Mouse (Mus musculus) forebrain, postnatal 0 days (tissue): ENCODE results near the gene Olfr98. TPM values are rescaled to one million over a fixed set of nuclear protein-coding genes. Genes with fewer than 3 reads are reported as not detected.

Experiments
- ATAC-seq: fragments of 200-750 bp; cut with Nextera tagmentation; 2 replicates; pipeline ENCODE4 v1.8.0; 2017; ENCODE audit warnings: mild to moderate bottlenecking, moderate library complexity
- DNase-seq: peaks from one replicate; pipeline ENCODE4 v3.0.0-alpha.2; 2015
- H3K27ac ChIP-seq: fragments of 300-500 bp; sonication (generic); 2 replicates; pipeline ENCODE4 v1.5.1; 2014; ENCODE audit warnings: low read depth, mild to moderate bottlenecking, antibody characterized with exemption, low read length, moderate library complexity, mixed read lengths
- H3K27me3 ChIP-seq: fragments of 300-500 bp; sonication (generic); 2 replicates; pipeline ENCODE4 v1.6.1; 2014; ENCODE audit warnings: mild to moderate bottlenecking, low read length, mixed read lengths; ENCODE audit not compliant: insufficient read depth
- H3K36me3 ChIP-seq: fragments of 300-500 bp; sonication (generic); 2 replicates; pipeline ENCODE4 v1.6.1; 2014; ENCODE audit warnings: mild to moderate bottlenecking, moderate library complexity; ENCODE audit not compliant: insufficient read depth
- H3K4me1 ChIP-seq: fragments of 300-500 bp; sonication (generic); 2 replicates; pipeline ENCODE4 v1.6.1; 2014; ENCODE audit warnings: antibody characterized with exemption; ENCODE audit not compliant: insufficient read depth
- H3K4me2 ChIP-seq: fragments of 300-500 bp; sonication (generic); 2 replicates; pipeline ENCODE4 v1.6.1; 2014; ENCODE audit warnings: low read depth, mild to moderate bottlenecking, moderate library complexity
- H3K4me3 ChIP-seq: fragments of 300-500 bp; sonication (generic); 2 replicates; pipeline ENCODE4 v1.5.1; 2014; ENCODE audit warnings: low read depth, low read length, mixed read lengths
- H3K9ac ChIP-seq: fragments of 300-500 bp; sonication (generic); 2 replicates; pipeline ENCODE4 v1.6.1; 2014; ENCODE audit warnings: mild to moderate bottlenecking
- H3K9me3 ChIP-seq: fragments of 300-500 bp; sonication (generic); 2 replicates; pipeline ENCODE4 v1.6.1; 2016; ENCODE audit warnings: low read length
- CTCF ChIP-seq: sonication (generic); IDR thresholded peaks from 2 replicates; pipeline ENCODE4 v1.5.1; 2016; ENCODE audit warnings: antibody characterized with exemption, control low read depth, low read depth
- WGBS: fragments of 180-500 bp; shearing (Covaris S2); extraction: QIAGEN DNeasy Blood & Tissue Kit; methylation state at CpG from one replicate; pipeline ENCODE4 v1.1.7; 2014; 5-methylcytosine and 5-hydroxymethylcytosine counted together
- polyA plus RNA-seq: library from polyadenylated mRNA; unstranded; fragments of >200 nt; fragmentation: Nextera tagmentation; extraction: Ambion mirVana; gene quantifications from 2 replicates; pipeline ENCODE4 v1.2.1, GENCODE M21; 2015
- total RNA-seq: library from RNA; depleted of rRNA; stranded (reverse); fragments of >200 nt; gene quantifications from 2 replicates; pipeline ENCODE4 v1.2.3, GENCODE M21; 2014; rRNA removed

Olfr98 gene
- total RNA-seq (not detected in 2 replicates), polyA plus RNA-seq (not detected in 2 replicates)

- no peak within 1 kb of the TSS for H3K27ac ChIP-seq
- no peak within 1 kb of the TSS for H3K4me3 ChIP-seq
- H3K9me3 ChIP-seq: no peaks in the 10 kb centered on the region
- H3K36me3 ChIP-seq: no peaks in the 10 kb centered on the region
- H3K4me1 ChIP-seq: no peaks in the 10 kb centered on the region
- H3K4me2 ChIP-seq: no peak within 1 kb of the TSS
- WGBS: 70% methylated on average over 1 of the region's 1 CpGs
- no peaks in the 10 kb centered on the region for H3K27me3 ChIP-seq
- ATAC-seq (no peak), DNase-seq (no peak)
- TF ChIP-seq CTCF: no peak
- H3K9ac ChIP-seq: no peak within 1 kb of the TSS
Measured at GRCm38 (mm10) chr17:37263626-37264025, at the start of gene Olfr98. Gene Olfr98, minus strand, starts transcription at chr17:37263749.

DNA sequence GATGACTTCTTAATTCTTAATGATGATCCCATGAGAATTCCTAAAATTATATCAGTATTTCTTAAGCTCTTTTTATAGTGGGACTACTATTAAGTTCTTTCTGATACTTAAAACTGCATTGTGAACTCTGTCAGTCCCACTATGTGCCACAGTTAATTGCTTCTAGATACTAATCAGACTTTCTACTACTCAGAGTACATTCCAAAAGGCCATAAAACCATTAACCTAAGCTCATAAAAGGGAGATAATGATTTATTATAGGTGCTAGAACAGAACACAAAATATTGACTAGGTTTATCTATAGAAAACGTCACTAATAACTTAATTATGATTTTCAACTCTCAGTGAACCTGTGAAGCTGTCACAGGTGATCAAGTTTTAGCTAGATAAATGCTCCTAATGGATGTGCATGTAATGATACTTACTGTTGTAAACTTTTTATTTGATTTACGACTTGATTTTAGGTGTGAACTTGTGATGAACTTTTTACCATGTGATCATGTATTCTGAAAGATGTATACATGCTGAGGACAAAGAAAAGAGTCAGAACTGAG, 46.7 kb upstream of the Olfr98 start:
- Histone ChIP-seq H3K27me3 (no peaks in the 10 kb centered on the region), H3K27ac (no peak overlapping the region), H3K9ac (no peak overlapping the region), H3K4me1 (no peaks in the 10 kb centered on the region), H3K4me3 (no peak overlapping the region), H3K36me3 (no peaks in the 10 kb centered on the region), H3K9me3 (no peaks in the 10 kb centered on the region), H3K4me2 (no peak overlapping the region)
- ATAC-seq (no peak), DNase-seq (no peak)
- WGBS: 54% methylated on average over 2 of the region's 2 CpGs
- no peak for TF ChIP-seq CTCF

GRCm38 (mm10) chr17:37308483-37308882, 44.9 kb upstream of the Olfr98 start:
- no peak overlapping the region for H3K27ac ChIP-seq
- DNase-seq (peak; percentile 1), ATAC-seq (no peak)
- H3K27me3 ChIP-seq: no peaks in the 10 kb centered on the region
- no peak overlapping the region for H3K4me3 ChIP-seq
- H3K4me2 ChIP-seq: no peak overlapping the region
- WGBS: 42% methylated on average over 4 of the region's 4 CpGs
- no peaks in the 10 kb centered on the region for H3K4me1 ChIP-seq
- no peaks in the 10 kb centered on the region for H3K36me3 ChIP-seq
- no peak overlapping the region for H3K9ac ChIP-seq
- no peaks in the 10 kb centered on the region for H3K9me3 ChIP-seq
- TF ChIP-seq CTCF: peak; percentile 25; the same call in 1 of the 2 replicates

- Histone ChIP-seq H3K4me2 (no peak within 1 kb of the TSS), H3K27me3 (no peaks in the 10 kb centered on the region), H3K36me3 (no peaks in the 10 kb centered on the region), H3K4me1 (no peaks in the 10 kb centered on the region), H3K4me3 (no peak within 1 kb of the TSS), H3K27ac (no peak within 1 kb of the TSS), H3K9me3 (no peaks in the 10 kb centered on the region), H3K9ac (no peak within 1 kb of the TSS)
- WGBS: 88% methylated on average over 4 of the region's 4 CpGs
- no peak for DNase-seq
- no peak for TF ChIP-seq CTCF
- ATAC-seq: no peak
Measured at GRCm38 (mm10) chr17:37304213-37304612, 40.7 kb upstream of the Olfr98 start, which contains the start of gene Olfr101. Gene Olfr101, minus strand, starts transcription at chr17:37304313.

DNA sequence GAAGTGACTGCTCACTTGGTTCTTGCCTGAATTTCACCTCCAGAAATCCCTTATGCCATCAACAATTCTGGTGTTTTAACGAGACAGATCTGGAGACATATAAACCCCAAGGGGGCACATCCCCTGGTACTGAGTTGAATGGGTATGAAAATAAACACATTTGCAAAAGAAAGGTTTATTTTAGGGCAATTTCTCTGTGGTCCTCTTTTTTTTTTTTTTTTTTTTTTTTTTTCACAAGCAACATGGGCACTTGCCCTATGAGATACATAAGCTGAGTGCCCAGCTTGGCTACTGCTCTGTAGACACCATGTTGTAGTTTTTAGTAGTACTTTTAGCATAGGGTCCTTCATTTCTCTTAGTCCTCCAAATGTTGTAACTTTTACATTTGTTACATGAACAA, 19.8 kb upstream of the Olfr98 start, which contains the start of gene Olfr99:
Gene Olfr99 (minus strand): TSS at position 101 of the 400 bp plus-strand sequence.
- Histone ChIP-seq H3K4me3 (no peak within 1 kb of the TSS), H3K36me3 (no peaks in the 10 kb centered on the region), H3K4me1 (no peaks in the 10 kb centered on the region), H3K4me2 (no peak within 1 kb of the TSS), H3K27ac (no peak within 1 kb of the TSS), H3K9me3 (no peaks in the 10 kb centered on the region), H3K27me3 (no peaks in the 10 kb centered on the region), H3K9ac (no peak within 1 kb of the TSS)
- DNase-seq (no peak), ATAC-seq (no peak)
- WGBS: 60% methylated on average over 1 of the region's 1 CpGs
- TF ChIP-seq CTCF: no peak

DNA sequence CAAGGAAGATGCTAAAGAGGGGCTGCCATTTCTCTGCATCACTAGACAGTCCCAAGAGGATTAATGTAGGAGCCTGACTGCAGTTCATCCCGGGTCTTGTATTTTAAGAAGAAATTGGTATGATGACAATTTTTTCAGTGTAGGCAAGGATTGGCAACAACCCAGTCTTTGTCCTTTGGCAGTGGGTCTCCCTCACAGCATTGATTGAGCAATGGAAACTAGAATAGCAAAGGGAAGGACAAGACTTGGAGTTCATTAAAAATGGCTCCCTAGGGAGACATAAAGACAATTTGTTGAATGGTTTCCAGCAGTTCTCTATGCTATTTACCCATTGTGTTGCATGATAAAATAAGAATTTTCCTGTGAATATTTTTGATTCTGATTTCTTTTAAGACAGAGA, 16.8 kb upstream of the Olfr98 start:
- Histone ChIP-seq H3K9me3 (no peaks in the 10 kb centered on the region), H3K4me3 (no peak overlapping the region), H3K4me2 (no peak overlapping the region), H3K9ac (no peak overlapping the region), H3K4me1 (no peaks in the 10 kb centered on the region), H3K27ac (no peak overlapping the region), H3K36me3 (no peaks in the 10 kb centered on the region), H3K27me3 (no peaks in the 10 kb centered on the region)
- WGBS: 59% methylated on average over 1 of the region's 1 CpGs
- DNase-seq: no peak
- no peak for TF ChIP-seq CTCF
- ATAC-seq: no peak

DNA sequence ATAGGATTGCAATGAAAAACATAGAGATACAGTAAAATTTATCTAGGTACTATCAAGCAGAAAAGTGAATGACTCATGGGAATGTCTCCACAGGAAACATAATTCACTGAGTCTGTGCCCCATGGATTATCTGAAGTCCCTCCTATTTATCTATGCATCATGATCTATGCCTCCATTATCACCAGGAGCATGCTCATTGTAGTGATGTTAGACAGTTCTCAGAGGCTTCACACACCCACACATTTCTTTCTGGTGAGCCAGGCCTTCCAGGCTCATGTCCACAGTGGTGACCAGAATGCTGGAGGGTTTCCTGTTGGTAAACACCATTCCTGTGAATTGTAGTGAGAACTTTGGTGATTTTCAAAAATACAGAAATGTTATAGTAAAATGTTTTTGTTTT, 13.0 kb upstream of the Olfr98 start:
- no peak for TF ChIP-seq CTCF
- no peak overlapping the region for H3K9ac ChIP-seq
- ATAC-seq: no peak

More for the DNA sequence above, 13.0 kb upstream of the Olfr98 start:
- no peaks in the 10 kb centered on the region for H3K27me3 ChIP-seq
- DNase-seq: no peak
- H3K27ac ChIP-seq: no peak overlapping the region
- H3K9me3 ChIP-seq: no peaks in the 10 kb centered on the region
- H3K4me1 ChIP-seq: no peaks in the 10 kb centered on the region
- H3K36me3 ChIP-seq: no peaks in the 10 kb centered on the region
- no peak overlapping the region for H3K4me2 ChIP-seq
- H3K4me3 ChIP-seq: no peak overlapping the region
